Mouse (Mus musculus) frontal cortex, postnatal 14 days (tissue): ENCODE measurements around the gene Gapdh.
"Not testable (repeated sequence)": the region's sequence is repeated elsewhere in the genome, so short reads cannot be mapped to it uniquely, and the experiment has no call there.

Source experiments
- DNase-seq, 2 experiments: peaks; one replicate each; pipeline ENCODE4 v3.0.0; 2022; ENCODE audit warnings: low spot score in 2 of 2

Gene Gapdh

DNA sequence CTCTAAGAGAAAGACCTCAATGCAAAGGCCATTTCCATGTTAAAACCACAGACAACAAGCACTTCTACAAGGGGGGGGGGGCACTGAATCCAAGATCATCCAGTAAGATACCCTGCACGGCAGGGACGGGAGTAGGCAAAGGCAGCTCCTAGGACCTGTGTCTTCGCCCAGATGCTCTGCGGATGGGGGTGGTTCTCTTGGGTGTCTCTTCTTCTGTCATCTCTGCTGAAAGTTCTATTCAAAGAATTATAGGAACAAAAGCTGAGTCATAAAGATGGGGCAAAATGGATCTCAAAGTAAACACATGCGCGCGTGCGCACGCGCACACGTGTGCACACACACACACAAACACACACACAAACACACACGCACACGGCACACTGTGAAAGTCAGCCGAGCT, 1.8 kb upstream of the Gapdh start:
- DNase-seq: no peak

DNA sequence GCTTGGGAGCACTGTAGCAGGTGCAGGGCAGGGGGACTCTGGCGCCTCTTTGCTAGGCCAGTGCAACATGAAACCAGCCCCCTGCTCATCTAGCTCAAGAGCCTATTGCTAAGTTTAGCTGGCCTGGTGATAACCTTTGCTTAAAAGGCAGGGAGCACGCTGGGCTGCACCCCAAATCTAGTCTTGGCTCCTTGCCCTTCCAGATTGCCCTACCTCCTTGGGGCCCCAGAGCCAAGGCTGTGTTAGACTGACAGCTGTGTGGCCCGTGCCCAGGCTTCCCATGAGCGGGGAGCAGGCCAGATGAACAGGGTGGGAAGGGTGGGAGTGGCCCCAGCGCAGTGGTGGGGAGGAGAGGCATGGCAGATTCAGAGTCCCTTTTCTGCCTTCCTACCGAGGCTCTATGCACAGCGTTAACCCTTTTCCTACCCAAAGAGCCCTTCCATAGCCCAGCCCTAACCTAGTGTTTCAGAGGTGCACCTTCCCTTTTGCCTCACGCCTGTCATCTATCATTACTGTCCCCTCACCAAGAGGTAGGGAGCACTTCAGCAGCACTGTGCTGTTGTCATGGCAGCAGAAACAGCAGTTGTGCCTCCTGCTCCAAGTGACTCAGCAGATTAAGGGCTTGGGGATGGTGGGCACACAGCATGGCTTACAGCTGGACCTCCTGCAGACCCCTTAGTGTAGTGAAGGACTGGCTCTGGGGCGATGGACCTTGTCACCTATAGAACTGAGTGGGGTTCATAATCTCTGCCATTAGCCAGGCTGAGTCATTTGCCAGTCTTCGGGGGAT, 789 bp upstream of the Gapdh start:
- DNase-seq: no peak

DNA sequence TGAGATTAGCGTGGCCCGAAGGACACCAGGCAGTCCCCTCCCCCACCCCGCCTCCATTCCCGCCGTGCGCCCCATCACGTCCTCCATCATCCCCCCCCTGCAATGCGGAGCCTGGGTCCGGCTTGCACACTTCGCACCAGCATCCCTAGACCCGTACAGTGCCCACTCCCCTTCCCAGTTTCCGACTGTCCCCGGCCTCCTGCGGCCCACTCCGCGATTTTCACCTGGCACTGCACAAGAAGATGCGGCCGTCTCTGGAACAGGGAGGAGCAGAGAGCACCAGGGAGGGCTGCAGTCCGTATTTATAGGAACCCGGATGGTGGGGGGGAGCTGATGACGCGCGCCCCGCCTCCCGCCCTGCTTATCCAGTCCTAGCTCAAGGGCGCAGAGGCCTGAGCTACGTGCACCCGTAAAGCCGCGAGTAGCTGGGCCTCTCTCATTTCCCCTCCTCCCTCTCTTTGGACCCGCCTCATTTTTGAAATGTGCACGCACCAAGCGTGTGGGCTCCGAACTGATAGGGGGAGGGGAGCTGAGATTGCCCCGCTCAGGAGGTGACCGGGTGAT, 857 bp downstream of the Gapdh start:
- DNase-seq: peak; percentile 96

DNA sequence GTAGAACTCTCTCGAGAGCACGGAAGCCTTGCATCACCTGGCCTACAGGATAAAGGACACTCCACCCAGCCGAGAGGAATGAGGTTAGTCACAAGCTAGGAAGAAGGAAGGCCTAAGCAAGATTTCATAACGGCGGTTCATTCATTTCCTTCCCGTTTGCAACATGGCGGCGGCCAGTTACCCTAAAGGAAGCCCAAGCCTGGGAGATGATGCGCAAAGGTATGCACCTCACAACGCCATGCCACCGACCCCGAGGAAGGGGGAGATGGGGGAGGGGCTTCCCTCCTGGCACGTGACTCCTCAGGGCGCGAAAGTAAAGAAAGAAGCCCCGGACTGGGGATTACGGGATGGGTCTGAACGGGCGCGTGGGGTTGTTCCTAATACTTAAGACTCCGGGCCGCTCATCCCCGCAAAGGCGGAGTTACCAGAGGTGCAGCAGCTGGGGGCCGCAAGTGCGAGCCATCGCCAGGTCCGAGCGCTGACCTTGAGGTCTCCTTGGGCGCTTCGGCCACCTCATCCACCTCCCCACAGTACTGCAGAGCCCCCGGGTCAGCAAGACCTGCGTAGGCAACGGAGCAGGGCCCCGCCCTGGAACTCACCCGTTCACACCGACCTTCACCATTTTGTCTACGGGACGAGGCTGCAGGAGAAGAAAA, 1.5 kb downstream of the Gapdh start:
- DNase-seq: no peak

DNA sequence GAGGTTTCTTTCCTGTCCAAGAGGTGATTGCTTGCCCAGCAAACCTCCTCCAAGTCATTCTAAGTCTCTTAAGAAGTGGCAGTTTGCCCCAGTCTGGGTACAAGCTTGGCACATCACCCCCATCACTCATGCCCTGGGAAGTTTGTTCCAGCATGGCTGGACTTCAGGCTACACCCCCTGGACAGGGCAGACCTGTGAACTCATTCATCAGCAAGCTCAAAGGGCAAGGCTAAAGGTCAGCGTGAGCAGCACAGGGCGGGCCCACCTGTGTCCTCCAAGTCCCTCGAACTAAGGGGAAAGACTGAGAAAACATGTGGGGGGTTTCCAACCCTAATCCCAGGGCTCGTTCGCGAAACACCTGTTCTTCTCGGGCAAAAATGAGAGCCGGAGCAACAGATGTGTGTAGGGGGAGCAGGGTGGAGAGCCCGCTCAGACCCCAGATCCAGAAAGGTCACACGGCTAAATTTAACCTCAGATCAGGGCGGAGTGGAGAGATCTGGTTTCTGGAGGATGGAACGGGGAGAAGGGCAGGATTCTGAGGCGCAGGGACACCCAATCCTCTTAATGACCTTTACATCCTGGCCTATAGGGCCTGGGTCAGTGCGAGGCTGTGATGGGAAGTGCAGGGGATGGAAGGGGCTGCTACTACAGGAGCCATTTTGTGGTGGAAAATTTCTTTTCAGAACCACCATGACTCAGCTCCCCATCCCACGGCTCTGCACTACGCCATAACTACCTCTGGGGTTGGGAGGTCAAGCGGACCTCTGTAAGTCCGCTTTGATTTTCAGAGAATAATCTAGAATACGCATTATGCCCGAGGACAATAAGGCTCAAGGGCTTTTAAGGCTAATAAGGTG, 2.2 kb downstream of the Gapdh start:
- DNase-seq: no peak

DNA sequence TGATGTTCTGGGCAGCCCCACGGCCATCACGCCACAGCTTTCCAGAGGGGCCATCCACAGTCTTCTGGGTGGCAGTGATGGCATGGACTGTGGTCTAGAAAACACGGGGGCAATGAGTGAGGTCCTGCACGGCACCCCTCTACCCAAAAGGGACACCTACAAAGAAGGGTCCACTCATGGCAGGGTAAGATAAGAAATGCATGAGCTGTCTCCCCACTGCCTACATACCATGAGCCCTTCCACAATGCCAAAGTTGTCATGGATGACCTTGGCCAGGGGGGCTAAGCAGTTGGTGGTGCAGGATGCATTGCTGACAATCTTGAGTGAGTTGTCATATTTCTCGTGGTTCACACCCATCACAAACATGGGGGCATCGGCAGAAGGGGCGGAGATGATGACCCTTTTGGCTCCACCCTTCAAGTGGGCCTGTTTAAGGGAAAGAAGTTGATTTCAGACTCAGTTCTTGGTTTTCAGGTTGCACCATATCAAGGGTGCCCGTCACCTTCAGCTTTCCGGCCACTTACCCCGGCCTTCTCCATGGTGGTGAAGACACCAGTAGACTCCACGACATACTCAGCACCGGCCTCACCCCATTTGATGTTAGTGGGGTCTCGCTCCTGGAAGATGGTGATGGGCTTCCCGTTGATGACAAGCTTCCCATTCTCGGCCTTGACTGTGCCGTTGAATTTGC, 3.5 kb downstream of the Gapdh start:
- not testable (repeated sequence) for DNase-seq

DNA sequence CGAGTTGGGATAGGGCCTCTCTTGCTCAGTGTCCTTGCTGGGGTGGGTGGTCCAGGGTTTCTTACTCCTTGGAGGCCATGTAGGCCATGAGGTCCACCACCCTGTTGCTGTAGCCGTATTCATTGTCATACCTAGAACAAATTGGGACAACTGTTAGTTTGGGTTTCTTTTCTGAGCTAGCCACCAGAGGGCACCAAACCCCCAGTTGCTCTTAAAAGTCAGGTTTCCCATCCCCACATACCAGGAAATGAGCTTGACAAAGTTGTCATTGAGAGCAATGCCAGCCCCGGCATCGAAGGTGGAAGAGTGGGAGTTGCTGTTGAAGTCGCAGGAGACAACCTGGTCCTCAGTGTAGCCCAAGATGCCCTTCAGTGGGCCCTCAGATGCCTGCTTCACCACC, 4.3 kb downstream of the Gapdh start:
- DNase-seq: not testable (repeated sequence)

DNA sequence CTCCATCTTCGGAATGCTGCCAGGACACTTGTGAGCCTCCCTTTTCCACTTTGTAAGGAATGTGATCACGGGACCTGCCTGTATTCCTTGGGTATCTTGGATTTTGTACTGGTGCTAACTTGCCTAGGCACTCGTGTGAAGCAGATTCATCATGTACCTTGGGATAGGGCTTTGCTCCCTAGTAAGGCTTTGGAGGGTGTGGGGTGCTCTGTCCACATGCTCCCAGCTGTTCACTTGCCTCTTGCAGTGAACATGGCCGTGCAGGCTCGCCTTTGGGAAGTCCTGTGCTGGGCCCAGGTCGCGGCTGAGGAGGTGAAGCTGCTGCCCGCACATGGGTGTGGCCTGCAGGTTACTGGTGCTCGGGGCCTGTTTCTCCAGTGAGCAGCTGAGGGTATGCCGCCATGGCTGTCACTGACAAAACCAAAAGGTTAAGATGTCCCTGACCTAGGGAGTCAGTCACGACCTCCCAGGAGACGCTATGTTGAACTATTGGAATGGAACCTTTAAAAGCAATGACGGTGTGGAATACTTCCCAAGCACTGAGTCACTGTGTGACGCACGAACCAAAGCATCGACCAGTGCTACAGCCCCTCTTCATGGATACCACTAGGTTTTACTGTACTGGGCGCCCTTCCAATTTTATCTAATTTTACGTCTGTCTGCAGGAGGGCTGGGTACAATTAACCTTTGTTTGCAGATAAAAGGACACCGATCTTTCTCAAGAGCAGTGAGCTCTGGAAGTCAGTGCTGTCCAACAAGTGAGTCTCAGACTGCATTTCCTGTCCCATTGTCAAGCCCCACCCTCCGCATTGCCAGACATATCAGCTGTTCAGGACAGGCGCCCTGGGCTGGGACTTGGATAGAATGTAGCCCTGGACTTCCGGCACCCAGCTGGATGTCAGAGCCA, 5.2 kb downstream of the Gapdh start:
- DNase-seq: no peak

DNA sequence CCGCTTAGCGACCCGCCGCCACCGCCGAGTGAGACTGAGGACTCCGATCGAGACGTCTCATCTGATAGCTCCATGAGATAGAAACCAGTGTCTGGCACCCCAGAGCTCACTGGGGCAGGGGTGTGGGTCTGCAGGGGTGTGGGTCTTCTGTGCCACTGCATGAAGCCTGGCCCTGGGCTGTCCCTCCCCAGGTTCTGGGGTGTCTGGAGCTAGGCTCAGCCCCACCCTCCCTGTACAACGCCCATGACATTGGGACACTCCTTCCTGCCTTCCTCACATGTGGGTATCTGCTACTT, 5.8 kb downstream of the Gapdh start:
- DNase-seq: no peak

DNA sequence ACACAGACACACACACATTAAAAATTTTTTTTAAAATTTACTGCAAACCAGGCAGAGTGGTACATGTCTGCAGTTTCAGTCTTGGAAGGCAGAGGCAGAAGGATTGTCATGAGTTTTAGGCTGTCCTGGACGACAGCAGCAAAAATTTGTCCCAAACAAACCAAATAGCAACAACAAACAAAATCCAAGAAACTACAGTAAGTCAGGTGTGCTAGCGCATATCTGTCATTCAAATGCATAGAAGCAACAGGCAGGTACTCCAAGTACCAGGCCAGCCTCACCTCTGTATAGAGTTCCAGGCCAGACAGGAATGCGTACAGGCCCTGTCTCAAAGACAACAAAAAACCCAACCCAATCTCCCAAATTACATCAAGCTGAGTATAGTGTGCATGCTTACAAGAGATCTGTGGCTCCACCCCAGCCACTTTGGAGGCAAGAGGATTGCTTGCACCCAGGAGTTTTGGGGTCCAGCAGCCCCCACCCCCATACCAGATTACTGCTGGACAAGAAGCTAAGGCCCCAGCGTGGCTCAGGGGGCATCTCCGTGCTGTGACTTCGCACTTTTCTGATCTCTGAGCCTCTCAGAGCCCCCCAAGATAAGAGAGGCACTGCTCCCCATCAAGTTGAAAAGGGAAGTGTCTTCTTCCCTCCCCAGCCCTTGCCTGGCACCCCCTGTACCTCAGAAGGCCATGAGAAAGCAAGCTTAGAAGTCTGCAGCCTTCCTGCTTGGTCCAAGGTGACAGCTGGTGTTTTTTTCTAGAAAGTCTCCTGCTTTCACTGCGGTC, 6.3 kb downstream of the Gapdh start:
- DNase-seq: no peak

DNA sequence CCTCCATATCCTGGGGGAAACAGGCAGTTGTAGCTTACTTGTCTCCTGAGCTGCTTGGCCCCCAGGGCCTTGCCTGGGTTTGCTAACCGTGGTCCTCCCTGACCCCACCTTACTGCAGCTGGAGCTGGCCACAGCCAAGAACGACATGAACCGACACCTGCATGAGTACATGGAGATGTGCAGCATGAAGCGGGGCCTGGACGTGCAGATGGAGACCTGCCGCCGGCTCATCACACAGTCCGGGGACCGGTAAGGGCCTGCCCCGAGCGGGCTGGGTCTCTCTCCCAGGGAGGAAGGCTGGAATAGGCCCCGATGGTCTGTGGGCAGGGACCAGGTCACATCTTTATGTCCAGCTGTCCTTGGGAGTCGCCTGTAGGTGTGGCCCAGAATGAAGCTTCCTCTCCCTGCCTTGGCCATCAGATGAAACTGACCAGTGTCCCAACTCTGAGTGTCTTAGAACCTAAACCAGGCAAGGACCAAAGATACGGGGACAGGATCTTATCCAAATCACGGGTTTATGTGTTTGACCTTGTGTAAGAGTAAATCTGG, 7.2 kb downstream of the Gapdh start:
- no peak for DNase-seq

DNA sequence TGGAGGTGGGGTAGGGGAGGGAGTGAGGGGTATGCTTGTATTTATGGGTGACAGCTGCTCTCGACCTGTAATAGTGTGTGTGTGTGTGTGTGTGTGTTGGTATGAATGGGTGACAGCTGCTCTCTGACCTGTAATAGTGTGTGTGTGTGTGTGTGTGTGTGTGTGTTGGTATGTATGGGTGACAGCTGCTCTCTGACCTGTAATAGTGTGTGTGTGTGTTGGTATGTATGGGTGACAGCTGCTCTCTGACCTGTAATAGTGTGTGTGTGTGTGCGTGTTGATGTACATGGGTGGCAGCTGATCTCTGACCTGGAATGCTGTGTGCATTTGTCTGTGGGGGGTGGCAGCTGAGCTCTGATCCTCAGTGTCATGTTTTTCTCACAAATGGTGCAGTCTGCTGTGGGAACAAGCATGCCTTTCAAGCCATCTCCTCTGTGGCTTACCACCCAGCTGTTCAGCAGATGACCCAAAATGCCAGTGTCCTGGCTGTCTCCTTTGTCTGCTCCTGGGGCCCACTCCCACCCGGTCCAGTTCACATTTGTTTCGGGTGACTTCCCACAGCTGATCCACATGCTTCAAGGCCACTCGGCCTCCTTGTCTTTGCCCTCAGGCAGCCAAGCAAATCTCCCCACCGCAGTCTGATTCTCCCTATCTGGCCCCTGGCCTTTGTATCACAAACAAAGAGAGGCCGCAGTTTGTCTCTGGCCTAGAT, 9.2 kb downstream of the Gapdh start:
- no peak for DNase-seq

DNA sequence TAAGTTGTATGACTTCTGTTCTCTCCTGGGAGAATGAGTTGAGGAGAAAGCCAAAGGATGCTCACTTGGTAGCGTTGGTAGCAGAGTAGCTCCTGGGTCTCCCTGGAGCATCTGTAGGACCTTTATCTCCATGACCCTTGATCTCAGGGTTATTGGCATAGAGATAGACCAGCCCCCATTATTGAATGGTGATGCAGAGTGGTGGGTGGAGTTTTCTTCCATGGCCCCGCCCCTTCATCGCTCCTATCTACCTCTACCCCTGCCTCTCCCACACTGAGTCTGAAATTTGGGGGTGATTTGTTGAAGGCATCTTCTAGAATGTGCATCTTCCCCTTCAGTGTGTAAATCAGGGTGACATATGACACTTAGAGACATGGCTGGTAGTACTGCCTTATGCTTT, 9.8 kb downstream of the Gapdh start:
- no peak for DNase-seq

DNA sequence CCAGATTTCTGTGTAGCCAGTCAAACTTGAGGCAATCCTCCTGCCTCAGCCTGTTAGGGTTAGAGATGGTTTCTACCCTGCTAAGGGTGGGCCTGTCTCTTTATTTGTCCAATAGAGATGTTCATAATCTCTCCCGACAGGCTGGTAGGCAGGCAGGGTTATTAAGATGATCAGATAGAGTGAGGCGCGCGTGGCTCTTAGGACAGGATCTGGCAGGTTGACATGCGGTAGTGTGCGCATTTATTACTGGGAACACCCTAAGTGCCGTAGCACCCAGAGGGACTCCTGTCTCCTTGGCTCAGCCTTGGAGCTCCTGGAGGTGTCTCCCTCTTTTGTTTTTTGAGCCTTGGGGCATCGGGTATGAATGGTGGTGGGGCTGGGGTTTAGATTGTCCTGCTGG, 11.0 kb downstream of the Gapdh start:
- DNase-seq: no peak

DNA sequence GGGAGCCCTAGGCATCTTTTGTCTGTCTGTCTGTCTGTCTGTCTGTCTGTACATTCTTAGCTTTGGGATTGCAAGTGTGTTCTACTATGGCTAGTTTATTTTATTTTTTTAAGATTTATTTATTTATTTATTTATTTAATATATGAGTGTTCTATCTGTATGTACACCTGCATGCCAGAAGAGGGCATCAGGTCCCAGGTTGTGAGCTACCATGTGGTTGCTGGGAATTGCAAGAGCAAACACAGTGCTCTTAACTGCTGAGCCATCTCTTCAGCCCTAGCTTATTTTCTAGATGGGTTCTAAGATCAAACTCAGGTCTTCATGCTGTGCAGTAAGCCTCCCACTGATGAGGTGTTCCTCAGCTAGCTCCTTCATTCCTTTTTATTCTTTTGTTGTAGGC, 11.7 kb downstream of the Gapdh start:
- no peak for DNase-seq

DNA sequence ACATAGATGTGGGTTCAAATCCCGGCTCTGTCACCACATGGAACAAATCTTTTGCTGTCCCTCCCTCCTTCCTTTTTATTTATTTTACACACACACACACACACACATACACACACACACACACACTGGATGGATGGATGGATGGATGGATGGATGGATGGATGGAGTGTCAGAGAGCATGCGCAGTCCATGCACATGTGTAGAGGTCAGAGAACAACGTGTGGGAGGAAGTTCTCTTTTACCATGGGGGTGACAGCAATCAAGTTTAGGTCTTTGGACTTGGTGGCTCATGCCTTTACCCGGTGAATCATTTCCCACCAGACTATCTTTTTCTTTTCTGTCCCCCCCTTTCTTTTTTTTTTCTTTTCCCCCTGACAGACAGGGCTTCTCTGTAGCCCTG, 12.6 kb downstream of the Gapdh start:
- DNase-seq: no peak

DNA sequence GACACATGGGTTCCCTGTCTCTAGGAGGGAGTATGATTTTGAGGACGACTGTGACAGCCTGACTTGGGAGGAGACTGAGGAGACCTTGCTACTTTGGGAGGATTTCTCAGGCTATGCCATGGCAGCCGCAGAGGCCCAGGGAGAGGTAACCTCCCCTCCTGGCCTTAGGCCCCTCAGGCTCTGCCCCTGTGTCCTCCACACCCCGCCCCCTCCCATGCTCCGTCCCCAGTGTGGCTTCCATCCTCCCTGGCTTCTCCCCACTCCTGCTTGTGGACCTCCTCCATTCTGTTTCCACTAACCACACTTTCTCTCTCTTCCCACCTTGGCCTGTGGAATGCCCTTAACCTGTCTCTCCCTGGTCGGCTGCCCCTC, 13.3 kb downstream of the Gapdh start:
- no peak for DNase-seq

DNA sequence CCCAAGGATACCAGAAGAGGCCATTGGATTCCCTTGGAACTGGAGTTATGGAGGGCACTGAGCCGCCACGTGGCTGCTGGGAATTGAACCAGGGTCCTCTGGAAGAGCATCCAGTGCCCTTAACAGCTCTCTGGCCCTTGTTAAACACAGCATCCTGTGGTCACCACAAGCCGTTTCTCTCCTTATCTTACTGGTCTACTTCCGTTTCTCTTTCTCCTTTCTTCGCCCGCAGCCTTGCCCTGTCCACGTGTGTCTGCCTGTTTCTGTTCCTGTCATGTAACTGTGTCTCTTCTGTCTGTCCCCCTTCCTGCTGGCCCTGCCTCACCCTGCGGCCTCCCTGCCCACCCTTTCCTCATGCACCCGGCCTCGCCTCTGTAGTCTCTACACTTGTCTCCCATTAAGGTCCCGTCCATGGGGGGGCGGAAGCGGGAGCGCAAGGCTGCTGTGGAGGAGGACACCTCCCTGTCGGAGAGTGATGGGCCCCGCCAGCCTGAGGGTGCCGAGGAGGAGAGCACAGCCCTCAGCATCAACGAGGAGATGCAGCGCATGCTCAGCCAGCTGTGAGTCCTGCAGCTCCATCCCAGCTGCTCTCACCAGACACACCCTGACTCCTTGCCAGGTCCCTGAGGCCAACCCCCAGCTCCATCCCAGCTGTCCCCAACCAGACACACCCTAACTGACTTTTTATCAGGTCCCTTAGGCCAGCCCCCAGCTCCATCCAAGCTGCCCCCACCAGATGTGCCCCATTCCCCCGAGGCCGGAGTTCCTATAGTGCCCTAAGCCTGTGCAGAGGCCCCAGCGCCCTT, 13.9 kb downstream of the Gapdh start:
- DNase-seq: no peak
